Mouse (Mus musculus): Measurements from ENCODE around the gene Mapk12.

GRCm38 (mm10) chr15:89175411-89176155 is 35.1 kb upstream of the Mapk12 start:
- TF ChIP-seq CTCF (IDR thresholded peaks at IDR 0.05; ENCODE audit: control insufficient read depth, insufficient read depth, low read length), result no peak
- TF ChIP-seq POLR2A (IDR thresholded peaks at IDR 0.05; ENCODE audit: borderline replicate concordance, control insufficient read depth, low read depth, low read length), result no peak
